Mouse (Mus musculus): ENCODE results near the gene Tenm1.

DNA sequence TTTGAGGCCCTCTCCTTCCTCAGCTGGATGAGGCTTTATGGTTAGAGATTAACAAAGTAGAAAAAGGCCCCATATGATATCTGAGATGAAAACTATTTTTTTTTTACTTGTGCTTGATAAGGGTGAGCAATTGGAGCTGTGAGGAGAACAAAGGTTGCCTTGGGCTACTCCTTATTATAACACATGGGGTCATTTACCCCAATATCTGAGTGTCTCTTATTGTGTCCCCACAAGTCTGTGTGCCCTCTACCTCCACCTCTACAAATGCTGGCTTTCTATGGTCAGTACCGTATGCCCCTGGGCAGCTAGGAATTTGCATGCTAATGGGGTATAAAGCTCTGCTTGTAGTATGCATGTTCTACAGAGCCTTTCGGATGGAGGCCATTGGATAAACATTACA, 848.4 kb downstream of the Tenm1 start:
- TF ChIP-seq CTCF (IDR thresholded peaks at IDR 0.05; ENCODE audit: low read depth) (no peak), EP300 (IDR thresholded peaks at IDR 0.05; ENCODE audit: low read depth) (no peak)
